Mouse (Mus musculus): ENCODE data around the gene Itpk1. TPM values are rescaled to one million over a fixed set of nuclear protein-coding genes. Genes with fewer than 3 reads are reported as not detected.

Gene Itpk1
- polyA plus RNA-seq, 1 experiment from 2014 or later: 20.5 TPM

GRCm38 (mm10) chr12:102524216-102524615, 180.5 kb downstream of the Itpk1 start:
- WGBS: 67% methylated on average over 3 of the region's 3 CpGs
- Histone ChIP-seq H3K4me3 (no peak overlapping the region), H3K4me1 (replicated peaks) (0 out of 2 replicates have a peak, but pooled peaks cover 6% of the 10 kb centered on the region)

GRCm38 (mm10) chr12:102521777-102522319, 182.9 kb downstream of the Itpk1 start:
- Histone ChIP-seq H3K27me3 (ENCODE audit: insufficient read depth, poor library complexity, severe bottlenecking) (no peaks in the 10 kb centered on the region; the same call in 1 of the 2 replicates), H3K4me1 (replicated peaks) (0 out of 2 replicates have a peak, but pooled peaks cover 6% of the 10 kb centered on the region), H3K36me3 (no peaks in the 10 kb centered on the region), H3K4me3 (no peak overlapping the region), H3K9me3 (no peaks in the 10 kb centered on the region), H3K27ac (no peak overlapping the region)
- DNase-seq (ENCODE audit: low spot score): no peak
- WGBS: 55% methylated on average over 13 of the region's 13 CpGs

More at GRCm38 (mm10) chr12:102524216-102524615, 180.5 kb downstream of the Itpk1 start:
- no peaks in the 10 kb centered on the region for H3K9me3 ChIP-seq
- H3K36me3 ChIP-seq: no peaks in the 10 kb centered on the region
- no peak overlapping the region for H3K27ac ChIP-seq
- H3K27me3 ChIP-seq (ENCODE audit: insufficient read depth, poor library complexity, severe bottlenecking): no peaks in the 10 kb centered on the region; the same call in 1 of the 2 replicates
- no peak for DNase-seq (ENCODE audit: low spot score)

GRCm38 (mm10) chr12:102519929-102520720, 184.6 kb downstream of the Itpk1 start:
- Histone ChIP-seq H3K9me3 (no peaks in the 10 kb centered on the region), H3K4me1 (replicated peaks) (0 out of 2 replicates have a peak, but pooled peaks cover 6% of the 10 kb centered on the region), H3K4me3 (no peak overlapping the region), H3K27me3 (ENCODE audit: insufficient read depth, poor library complexity, severe bottlenecking) (no peaks in the 10 kb centered on the region), H3K27ac (no peak overlapping the region), H3K36me3 (no peaks in the 10 kb centered on the region)
- DNase-seq (ENCODE audit: low spot score): no peak
- WGBS: 87% methylated on average over 12 of the region's 12 CpGs

MicroRNAs within 50 kb of the gene (microRNA counts, 519-probe panel; counts per million panel counts)
- 1,255 counts per million, percentile 77 among the panel's probes with 10 or more counts for microRNA mmu-miR-1936

Other genes starting within 250 kb of the Itpk1 start
- 26.1 and 26.5 TPM in 2 replicates for gene Golga5, start 235.8 kb downstream of the Itpk1 start, polyA plus RNA-seq (2016; fragmentation: Nextera tagmentation; extraction: Ambion mirVana)
- 15.6 and 30.1 TPM in 2 replicates for gene Chga, start 150.0 kb downstream of the Itpk1 start, polyA plus RNA-seq (2016; fragmentation: Nextera tagmentation; extraction: Ambion mirVana)
- gene Moap1, start 38.7 kb upstream of the Itpk1 start, polyA plus RNA-seq (2016; fragmentation: Nextera tagmentation; extraction: Ambion mirVana): 34.4 and 37.9 TPM in 2 replicates
- gene Tmem251, start 38.8 kb upstream of the Itpk1 start, polyA plus RNA-seq (2016; fragmentation: Nextera tagmentation; extraction: Ambion mirVana): 11.1 and 11.5 TPM in 2 replicates
- not detected in 2 replicates for gene Gm28051, start 52.8 kb upstream of the Itpk1 start, polyA plus RNA-seq (2016; fragmentation: Nextera tagmentation; extraction: Ambion mirVana)
- gene Gon7, start 52.9 kb upstream of the Itpk1 start, polyA plus RNA-seq (2016; fragmentation: Nextera tagmentation; extraction: Ambion mirVana): 44.7 and 49.0 TPM in 2 replicates
- gene Ubr7, start 53.0 kb upstream of the Itpk1 start, polyA plus RNA-seq (2016; fragmentation: Nextera tagmentation; extraction: Ambion mirVana): 52.3 and 62.8 TPM in 2 replicates
- gene Gm20604, start 53.7 kb upstream of the Itpk1 start, polyA plus RNA-seq (2016; fragmentation: Nextera tagmentation; extraction: Ambion mirVana): 29.0 and 29.8 TPM in 2 replicates
- gene Btbd7, start 173.5 kb upstream of the Itpk1 start, polyA plus RNA-seq (2016; fragmentation: Nextera tagmentation; extraction: Ambion mirVana): 15.9 TPM in 2 replicates
- gene Cox8c, start 194.4 kb upstream of the Itpk1 start, polyA plus RNA-seq (2016; fragmentation: Nextera tagmentation; extraction: Ambion mirVana): not detected in 2 replicates
- gene Unc79, start 243.9 kb upstream of the Itpk1 start, polyA plus RNA-seq (2016; fragmentation: Nextera tagmentation; extraction: Ambion mirVana): 1.0 and 1.6 TPM in 2 replicates

Measured in hindbrain, embryonic 10.5 days (tissue).